Mouse (Mus musculus) urinary bladder, adult 18-20 months (tissue): ENCODE measurements around the gene U90926.
A peak's percentile ranks its signal among the peaks of the same experiment; 100 is the strongest.

Source experiments
- DNase-seq, 2 experiments: peaks; one replicate each; pipeline ENCODE4 v3.0.0; 2022; ENCODE audit warnings: low spot score in 2 of 2, mixed read lengths in 2 of 2

Gene U90926

GRCm38 (mm10) chr5:92215308-92215707 is at the start of gene U90926:
Gene U90926, minus strand, starts transcription at chr5:92215408.
- DNase-seq, result no peak

GRCm38 (mm10) chr5:92263761-92264359 is 48.7 kb upstream of the U90926 start:
- no peak for DNase-seq

GRCm38 (mm10) chr5:92262646-92263045 is 47.4 kb upstream of the U90926 start:
- DNase-seq, result no peak

GRCm38 (mm10) chr5:92256218-92256617 is 41.0 kb upstream of the U90926 start, which contains the start of gene Ppef2:
Gene Ppef2, minus strand, starts transcription at chr5:92256278.
- DNase-seq, result no peak

GRCm38 (mm10) chr5:92254476-92254875 is 39.3 kb upstream of the U90926 start:
- DNase-seq, result no peak

- no peak for DNase-seq
Observed at GRCm38 (mm10) chr5:92252797-92253343, 37.7 kb upstream of the U90926 start.

- no peak for DNase-seq
Observed at GRCm38 (mm10) chr5:92252031-92252430, 36.8 kb upstream of the U90926 start.

GRCm38 (mm10) chr5:92248614-92249013 is 33.4 kb upstream of the U90926 start:
- DNase-seq, result no peak

GRCm38 (mm10) chr5:92245483-92245882 is 30.3 kb upstream of the U90926 start:
- no peak for DNase-seq

- DNase-seq, result no peak
Observed at GRCm38 (mm10) chr5:92244900-92245299, 29.7 kb upstream of the U90926 start.

GRCm38 (mm10) chr5:92240769-92241168 is 25.6 kb upstream of the U90926 start:
- no peak for DNase-seq

GRCm38 (mm10) chr5:92239333-92240232 is 24.4 kb upstream of the U90926 start:
- peak; percentile 42 to 62 for DNase-seq

- DNase-seq, result no peak
Observed at GRCm38 (mm10) chr5:92234939-92235557, 19.8 kb upstream of the U90926 start.

GRCm38 (mm10) chr5:92233366-92233765 is 18.2 kb upstream of the U90926 start:
- DNase-seq, result no peak

- DNase-seq, result no peak
Observed at GRCm38 (mm10) chr5:92231836-92232235, 16.6 kb upstream of the U90926 start.

GRCm38 (mm10) chr5:92230306-92230705 is 15.1 kb upstream of the U90926 start:
- no peak for DNase-seq

- no peak for DNase-seq
Observed at GRCm38 (mm10) chr5:92229514-92229913, 14.3 kb upstream of the U90926 start.

GRCm38 (mm10) chr5:92228776-92229175 is 13.6 kb upstream of the U90926 start:
- no peak for DNase-seq

- DNase-seq, result no peak
Observed at GRCm38 (mm10) chr5:92227782-92228181, 12.6 kb upstream of the U90926 start.

GRCm38 (mm10) chr5:92220287-92220902 is 5.2 kb upstream of the U90926 start:
- peak in 1 of 2 experiments; percentile 6 for DNase-seq

GRCm38 (mm10) chr5:92219826-92220225 is 4.6 kb upstream of the U90926 start:
- DNase-seq, result peak in 1 of 2 experiments; percentile 31
